Mouse (Mus musculus) gastrocnemius, adult 18-20 months (tissue): ENCODE data around the gene Alox5. TPM values are rescaled to one million over a fixed set of nuclear protein-coding genes. Genes with fewer than 3 reads are reported as not detected.

Experiments used
- DNase-seq: peaks from one replicate; pipeline ENCODE4 v3.0.0; 2021; ENCODE audit warnings: low spot score
- total RNA-seq, 2 experiments: library from RNA; stranded (reverse); gene quantifications; 2 replicates each; pipeline ENCODE4 v1.2.3; 2021

Gene Alox5
- total RNA-seq, 2 experiments from 2014 or later: 0.88 to 1.2 TPM

GRCm38 (mm10) chr6:116418487-116418886 is 42.5 kb downstream of the Alox5 start:
- no peak for DNase-seq

GRCm38 (mm10) chr6:116417518-116418315 is 43.3 kb downstream of the Alox5 start:
- no peak for DNase-seq

- DNase-seq: no peak
Observed at GRCm38 (mm10) chr6:116416000-116416552, 44.9 kb downstream of the Alox5 start.

GRCm38 (mm10) chr6:116415126-116415676 is 45.8 kb downstream of the Alox5 start:
- no peak for DNase-seq

- no peak for DNase-seq
Observed at GRCm38 (mm10) chr6:116412546-116413325, 48.2 kb downstream of the Alox5 start.

- DNase-seq: no peak
Observed at GRCm38 (mm10) chr6:116411716-116412115, 49.3 kb downstream of the Alox5 start.

GRCm38 (mm10) chr6:116410436-116410835 is 50.5 kb downstream of the Alox5 start:
- DNase-seq: no peak

GRCm38 (mm10) chr6:116407956-116408657 is 52.9 kb downstream of the Alox5 start:
- DNase-seq: no peak

- DNase-seq: no peak
Observed at GRCm38 (mm10) chr6:116407216-116407615, 53.8 kb downstream of the Alox5 start.

GRCm38 (mm10) chr6:116406680-116407079 is 54.3 kb downstream of the Alox5 start:
- DNase-seq: no peak

GRCm38 (mm10) chr6:116406152-116406551 is 54.8 kb downstream of the Alox5 start:
- no peak for DNase-seq

GRCm38 (mm10) chr6:116405715-116406114 is 55.3 kb downstream of the Alox5 start:
- no peak for DNase-seq

GRCm38 (mm10) chr6:116405243-116405642 is 55.7 kb downstream of the Alox5 start:
- no peak for DNase-seq

GRCm38 (mm10) chr6:116402426-116402825 is 58.6 kb downstream of the Alox5 start:
- DNase-seq: no peak

GRCm38 (mm10) chr6:116401746-116402423 is 59.1 kb downstream of the Alox5 start:
- DNase-seq: peak; percentile 30

GRCm38 (mm10) chr6:116398136-116398535 is 62.8 kb downstream of the Alox5 start:
- no peak for DNase-seq

- DNase-seq: no peak
Observed at GRCm38 (mm10) chr6:116397621-116398020, 63.4 kb downstream of the Alox5 start.

GRCm38 (mm10) chr6:116394916-116395648 is 65.9 kb downstream of the Alox5 start:
- no peak for DNase-seq

- DNase-seq: no peak
Observed at GRCm38 (mm10) chr6:116389481-116389880, 71.5 kb downstream of the Alox5 start.

GRCm38 (mm10) chr6:116388068-116388467 is 72.9 kb downstream of the Alox5 start:
- no peak for DNase-seq
